Mouse (Mus musculus) small intestine, adult 2 months (tissue): ENCODE results near the gene Arhgap32. TPM values are rescaled to one million over a fixed set of nuclear protein-coding genes. Genes with fewer than 3 reads are reported as not detected.

ENCODE experiments used
- H3K27ac ChIP-seq: fragments of 200-500 bp; 2 replicates; pipeline ENCODE4 v1.5.1; 2012; ENCODE audit warnings: low read depth, low read length, control low read depth, inconsistent platforms; ENCODE audit not compliant: insufficient read depth
- H3K27me3 ChIP-seq: fragments of 200-500 bp; 2 replicates; pipeline ENCODE4 v1.6.1; 2012; ENCODE audit warnings: mild to moderate bottlenecking, moderate library complexity, low read length, inconsistent platforms; ENCODE audit not compliant: control insufficient read depth, insufficient read depth
- H3K36me3 ChIP-seq: fragments of 200-500 bp; 2 replicates; pipeline ENCODE4 v1.6.1; 2012; ENCODE audit warnings: mild to moderate bottlenecking, low read length, control low read depth, inconsistent platforms; ENCODE audit not compliant: control insufficient read depth, insufficient read depth
- H3K4me1 ChIP-seq: fragments of 200-500 bp; 2 replicates; pipeline ENCODE4 v1.6.1; 2012; ENCODE audit warnings: low read length, inconsistent platforms, mixed read lengths; ENCODE audit not compliant: control insufficient read depth, insufficient read depth, insufficient read length
- H3K4me3 ChIP-seq: fragments of 200-500 bp; 2 replicates; pipeline ENCODE4 v1.5.1; 2012; ENCODE audit warnings: low read depth, mild to moderate bottlenecking, control low read depth, inconsistent platforms, low read length, moderate library complexity
- CTCF ChIP-seq: fragments of 200-500 bp; IDR thresholded peaks from 2 replicates; pipeline ENCODE4 v1.5.1; 2012; ENCODE audit warnings: low read depth, mild to moderate bottlenecking, control low read depth, inconsistent platforms, low read length, moderate library complexity, mixed read lengths; ENCODE audit not compliant: insufficient replicate concordance, insufficient read length; ENCODE audit errors: extremely low read depth
- POLR2A ChIP-seq: fragments of 200-500 bp; IDR thresholded peaks from 2 replicates; pipeline ENCODE4 v1.6.1; 2012; ENCODE audit warnings: low read depth, mild to moderate bottlenecking, control low read depth, inconsistent platforms, low read length, moderate library complexity
- WGBS: fragments of 180-500 bp; shearing (Covaris S2); methylation state at CpG from one replicate; pipeline ENCODE4 v1.1.7; 2018; 5-methylcytosine and 5-hydroxymethylcytosine counted together
- polyA plus RNA-seq: library from polyadenylated mRNA; depleted of rRNA; stranded (reverse); fragments of >200 nt; gene quantifications from 2 replicates; pipeline ENCODE4 v1.2.3, GENCODE M21; 2012

Gene Arhgap32
- polyA plus RNA-seq, 1 experiment, result 11.6 TPM

DNA sequence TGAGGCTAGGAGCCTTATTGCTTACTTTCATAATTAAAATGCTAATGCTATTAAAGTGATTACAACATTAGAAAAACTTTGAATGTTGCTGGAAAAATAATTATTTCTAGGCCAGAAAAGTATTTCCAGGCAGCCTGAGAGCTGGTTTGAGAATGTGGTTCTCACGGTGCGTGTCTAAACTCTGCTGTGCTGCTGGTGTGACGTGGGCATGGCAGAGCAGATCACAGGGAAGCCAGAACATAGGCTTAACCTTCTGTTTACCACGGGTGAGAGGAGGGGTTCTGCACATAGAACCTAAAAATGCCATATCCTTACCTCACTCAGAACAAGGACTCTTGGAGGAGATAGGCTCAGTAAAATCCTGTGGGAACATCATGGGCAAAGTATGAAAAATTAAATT, 18.8 kb upstream of the Arhgap32 start:
- Histone ChIP-seq H3K36me3 (no peaks in the 10 kb centered on the region), H3K4me3 (no peak overlapping the region), H3K4me1 (peaks cover 12% of the 10 kb centered on the region; the same call in 1 of the 2 replicates), H3K27me3 (no peaks in the 10 kb centered on the region), H3K27ac (no peak overlapping the region)
- TF ChIP-seq POLR2A (no peak), CTCF (no peak)
- WGBS, result 75% methylated on average over 4 of the region's 4 CpGs

GRCm38 (mm10) chr9:32098425-32099155, 17.3 kb upstream of the Arhgap32 start:
- H3K27ac ChIP-seq, result no peak overlapping the region
- peaks cover 7% of the 10 kb centered on the region; the same call in 1 of the 2 replicates for H3K4me1 ChIP-seq
- no peaks in the 10 kb centered on the region for H3K27me3 ChIP-seq
- no peaks in the 10 kb centered on the region for H3K36me3 ChIP-seq
- H3K4me3 ChIP-seq, result no peak overlapping the region
- WGBS, result 86% methylated on average over 9 of the region's 9 CpGs
- TF ChIP-seq CTCF (no peak), POLR2A (no peak)

- H3K36me3 ChIP-seq, result no peaks in the 10 kb centered on the region
- WGBS, result 86% methylated on average over 8 of the region's 8 CpGs
- no peak overlapping the region for H3K27ac ChIP-seq
- H3K27me3 ChIP-seq, result no peaks in the 10 kb centered on the region
- TF ChIP-seq POLR2A (no peak), CTCF (no peak)
- H3K4me1 ChIP-seq, result no peaks in the 10 kb centered on the region; the same call in 1 of the 2 replicates
- no peak overlapping the region for H3K4me3 ChIP-seq
Observed at GRCm38 (mm10) chr9:32100561-32100960, 15.4 kb upstream of the Arhgap32 start.

DNA sequence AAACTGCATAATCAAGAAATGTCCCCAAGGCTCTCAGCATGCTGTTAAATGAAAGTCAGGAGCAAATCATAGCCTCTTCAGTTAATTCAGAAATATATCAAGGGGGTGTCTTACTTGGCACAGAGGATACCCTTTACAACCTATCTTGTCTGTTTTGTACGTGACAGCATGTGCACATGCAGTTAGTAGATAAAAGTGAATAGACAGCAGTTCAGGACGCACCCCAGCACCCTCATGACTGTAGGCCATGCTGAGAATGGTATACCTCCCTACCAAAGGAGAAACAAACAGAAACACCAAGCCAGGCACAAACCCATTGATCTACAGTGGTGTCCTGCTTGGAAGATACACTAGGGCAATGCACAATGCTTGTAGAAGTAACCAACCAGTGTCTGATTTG, 14.4 kb upstream of the Arhgap32 start:
- WGBS, result 87% methylated on average over 2 of the region's 2 CpGs
- no peaks in the 10 kb centered on the region for H3K4me1 ChIP-seq
- no peaks in the 10 kb centered on the region for H3K27me3 ChIP-seq
- TF ChIP-seq CTCF (no peak), POLR2A (no peak)
- H3K36me3 ChIP-seq, result no peaks in the 10 kb centered on the region
- no peak overlapping the region for H3K27ac ChIP-seq
- H3K4me3 ChIP-seq, result no peak overlapping the region

DNA sequence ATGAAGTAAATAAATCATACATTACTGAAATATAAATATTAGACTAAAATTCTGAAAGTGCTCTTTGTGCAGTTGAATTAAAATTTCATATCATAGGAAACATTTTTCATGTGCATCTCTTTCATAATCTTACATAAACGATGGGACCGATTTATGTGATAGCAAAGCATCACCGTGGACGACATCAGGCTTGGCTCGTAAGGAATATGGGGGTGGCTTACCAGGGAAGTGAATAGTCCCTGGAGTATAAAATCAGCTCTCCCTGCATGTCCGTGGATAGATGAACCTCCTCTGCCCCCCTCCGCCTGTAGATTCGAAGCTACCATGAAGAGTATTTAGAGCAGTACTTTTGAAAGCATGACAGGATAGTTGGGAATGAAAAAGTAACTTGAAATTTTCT, 11.3 kb upstream of the Arhgap32 start:
- no peaks in the 10 kb centered on the region for H3K27me3 ChIP-seq
- H3K27ac ChIP-seq, result no peak overlapping the region
- no peak overlapping the region for H3K4me3 ChIP-seq
- no peaks in the 10 kb centered on the region for H3K4me1 ChIP-seq
- no peak for TF ChIP-seq POLR2A
- no peak for TF ChIP-seq CTCF
- WGBS, result 71% methylated on average over 8 of the region's 8 CpGs
- no peaks in the 10 kb centered on the region for H3K36me3 ChIP-seq

- TF ChIP-seq POLR2A, result no peak
- no peak overlapping the region for H3K4me3 ChIP-seq
- WGBS, result 86% methylated on average over 2 of the region's 2 CpGs
Observed at GRCm38 (mm10) chr9:32110376-32110775, 5.6 kb upstream of the Arhgap32 start.

DNA sequence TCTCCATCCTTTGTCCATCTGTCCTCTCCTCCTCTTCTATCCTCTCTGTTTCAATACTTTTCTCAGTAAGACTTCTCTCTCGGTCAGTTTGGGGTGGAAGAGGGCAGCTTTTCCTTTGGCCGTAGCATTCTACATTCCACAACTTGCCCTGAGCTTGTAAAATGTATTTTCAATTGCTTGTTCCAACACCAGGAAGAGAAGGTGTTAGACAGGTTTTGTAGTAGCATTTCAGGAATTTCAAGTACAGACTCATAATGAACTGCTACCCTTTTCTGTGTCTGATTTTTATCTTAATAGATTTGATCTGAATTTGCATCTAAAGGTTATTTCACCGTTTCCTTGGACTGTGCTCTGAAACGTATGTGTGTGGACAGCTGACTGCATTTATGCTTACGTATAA, 336 bp downstream of the Arhgap32 start:
- no peaks in the 10 kb centered on the region for H3K36me3 ChIP-seq
- H3K27ac ChIP-seq, result no peak overlapping the region
- WGBS, result 71% methylated on average over 5 of the region's 5 CpGs
- no peak overlapping the region for H3K4me3 ChIP-seq
- H3K27me3 ChIP-seq, result no peaks in the 10 kb centered on the region
- H3K4me1 ChIP-seq, result no peaks in the 10 kb centered on the region; the same call in 1 of the 2 replicates
- TF ChIP-seq CTCF (no peak), POLR2A (no peak)

More at GRCm38 (mm10) chr9:32110376-32110775, 5.6 kb upstream of the Arhgap32 start:
- Histone ChIP-seq H3K36me3 (no peaks in the 10 kb centered on the region), H3K27me3 (no peaks in the 10 kb centered on the region), H3K4me1 (no peaks in the 10 kb centered on the region), H3K27ac (no peak overlapping the region)

DNA sequence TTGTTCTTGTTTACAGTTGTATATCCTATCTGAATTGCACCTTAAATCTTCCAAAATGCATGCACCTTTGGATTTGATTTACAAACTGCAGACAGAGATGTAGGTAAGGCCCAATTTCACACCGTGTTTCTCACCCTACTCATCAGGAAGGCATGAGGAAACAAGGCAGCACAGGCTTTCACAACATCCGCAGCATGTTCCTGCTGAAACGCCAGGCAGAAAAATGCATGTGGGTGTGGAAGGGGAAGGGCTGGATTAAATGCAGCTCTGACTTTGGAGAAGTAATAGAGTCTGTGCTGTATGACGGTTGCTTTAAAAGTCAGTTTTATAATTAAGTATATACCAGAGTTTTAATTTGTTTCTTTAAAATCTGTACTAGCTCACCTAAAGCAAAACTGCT, 1.9 kb downstream of the Arhgap32 start:
- H3K27ac ChIP-seq, result no peak overlapping the region

More for the DNA sequence above, 1.9 kb downstream of the Arhgap32 start:
- H3K36me3 ChIP-seq, result no peaks in the 10 kb centered on the region
- WGBS, result 28% methylated on average over 4 of the region's 4 CpGs
- H3K27me3 ChIP-seq, result no peaks in the 10 kb centered on the region
- TF ChIP-seq CTCF (no peak), POLR2A (no peak)
- H3K4me3 ChIP-seq, result no peak overlapping the region
- no peaks in the 10 kb centered on the region; the same call in 1 of the 2 replicates for H3K4me1 ChIP-seq
